Mouse (Mus musculus): ENCODE data around the gene Siae. TPM values are rescaled to one million over a fixed set of nuclear protein-coding genes. Genes with fewer than 3 reads are reported as not detected.
A peak's percentile ranks its signal among the peaks of the same experiment; 100 is the strongest.

Siae gene
- polyA plus RNA-seq, 1 experiment from 2014 or later: 11.5 TPM

GRCm38 (mm10) chr9:37528225-37528970 lies 27.1 kb upstream of the Siae start:
- Histone ChIP-seq H3K4me3 (peak overlapping the region; percentile 4; the same call in 1 of the 2 replicates), H3K36me3 (replicated peaks) (no peaks in the 10 kb centered on the region; the same call in none of the 2 replicates), H3K9ac (no peak overlapping the region), H3K4me1 (peaks cover 23% of the 10 kb centered on the region), H3K27me3 (replicated peaks) (peaks cover 47% of the 10 kb centered on the region), H3K27ac (no peak overlapping the region), H3K4me2 (no peak overlapping the region), H3K9me3 (no peaks in the 10 kb centered on the region)
- 22% methylated on average over 9 of the region's 9 CpGs for WGBS
- no peak for ATAC-seq (replicated peaks)

GRCm38 (mm10) chr9:37530031-37530887 lies 25.2 kb upstream of the Siae start:
- Histone ChIP-seq H3K27me3 (replicated peaks) (peaks cover 47% of the 10 kb centered on the region), H3K27ac (no peak overlapping the region), H3K4me1 (peaks cover 23% of the 10 kb centered on the region), H3K36me3 (replicated peaks) (no peaks in the 10 kb centered on the region), H3K4me2 (peak overlapping the region; percentile 57), H3K4me3 (peak overlapping the region; percentile 34), H3K9ac (peak overlapping the region; percentile 32), H3K9me3 (no peaks in the 10 kb centered on the region)
- peak; percentile 46 for ATAC-seq (replicated peaks)
- WGBS: 2% methylated on average over 32 of the region's 32 CpGs

- no peaks in the 10 kb centered on the region for H3K9me3 ChIP-seq
Observed at GRCm38 (mm10) chr9:37530888-37531705, 24.4 kb upstream of the Siae start.

GRCm38 (mm10) chr9:37536851-37537250 lies 18.6 kb upstream of the Siae start:
- Histone ChIP-seq H3K4me3 (no peak overlapping the region), H3K27me3 (replicated peaks) (peaks cover 11% of the 10 kb centered on the region; the same call in 1 of the 2 replicates), H3K27ac (no peak overlapping the region), H3K9me3 (no peaks in the 10 kb centered on the region), H3K36me3 (replicated peaks) (no peaks in the 10 kb centered on the region), H3K4me2 (no peak overlapping the region), H3K9ac (no peak overlapping the region), H3K4me1 (no peaks in the 10 kb centered on the region)
- WGBS: 84% methylated on average over 4 of the region's 4 CpGs
- no peak for ATAC-seq (replicated peaks)

More at GRCm38 (mm10) chr9:37530888-37531705, 24.4 kb upstream of the Siae start:
- peak; percentile 59; the same call in 1 of the 2 replicates for ATAC-seq (replicated peaks)
- Histone ChIP-seq H3K4me2 (peak overlapping the region; percentile 57), H3K9ac (peak overlapping the region; percentile 17), H3K4me3 (peak overlapping the region; percentile 34), H3K27me3 (replicated peaks) (peaks cover 46% of the 10 kb centered on the region), H3K4me1 (peaks cover 23% of the 10 kb centered on the region), H3K36me3 (replicated peaks) (no peaks in the 10 kb centered on the region), H3K27ac (no peak overlapping the region)
- WGBS: 2% methylated on average over 31 of the region's 31 CpGs

GRCm38 (mm10) chr9:37537658-37538250 lies 17.7 kb upstream of the Siae start:
- Histone ChIP-seq H3K36me3 (replicated peaks) (no peaks in the 10 kb centered on the region), H3K4me2 (no peak overlapping the region), H3K9me3 (no peaks in the 10 kb centered on the region), H3K27me3 (replicated peaks) (peaks cover 8% of the 10 kb centered on the region; the same call in 1 of the 2 replicates), H3K9ac (no peak overlapping the region), H3K4me3 (no peak overlapping the region), H3K27ac (no peak overlapping the region), H3K4me1 (no peaks in the 10 kb centered on the region)
- 82% methylated on average over 5 of the region's 5 CpGs for WGBS
- 0 out of 2 replicates have a peak, but pooled peaks have one; percentile 20 for ATAC-seq (replicated peaks)

GRCm38 (mm10) chr9:37539170-37540025 lies 16.1 kb upstream of the Siae start, which contains the start of gene Vsig2:
Gene Vsig2, plus strand, starts transcription at chr9:37539255.
- peaks cover 2% of the 10 kb centered on the region; the same call in 1 of the 2 replicates for H3K4me1 ChIP-seq
- H3K9me3 ChIP-seq: no peaks in the 10 kb centered on the region
- H3K36me3 ChIP-seq (replicated peaks): no peaks in the 10 kb centered on the region
- no peak within 1 kb of the TSS for H3K27ac ChIP-seq
- no peak within 1 kb of the TSS for H3K9ac ChIP-seq
- peaks cover 8% of the 10 kb centered on the region; the same call in 1 of the 2 replicates for H3K27me3 ChIP-seq (replicated peaks)
- H3K4me3 ChIP-seq: no peak within 1 kb of the TSS
- ATAC-seq (replicated peaks): no peak
- 49% methylated on average over 23 of the region's 23 CpGs for WGBS
- H3K4me2 ChIP-seq: no peak within 1 kb of the TSS

GRCm38 (mm10) chr9:37540226-37540625 lies 15.3 kb upstream of the Siae start:
- Histone ChIP-seq H3K27ac (no peak overlapping the region), H3K9me3 (no peaks in the 10 kb centered on the region), H3K27me3 (replicated peaks) (peaks cover 11% of the 10 kb centered on the region), H3K4me1 (peaks cover 9% of the 10 kb centered on the region), H3K36me3 (replicated peaks) (no peaks in the 10 kb centered on the region), H3K9ac (no peak overlapping the region), H3K4me3 (no peak overlapping the region), H3K4me2 (no peak overlapping the region)
- ATAC-seq (replicated peaks): no peak
- WGBS: 94% methylated on average over 4 of the region's 4 CpGs

- Histone ChIP-seq H3K27me3 (replicated peaks) (peaks cover 18% of the 10 kb centered on the region), H3K9ac (no peak overlapping the region), H3K27ac (no peak overlapping the region)
Observed at GRCm38 (mm10) chr9:37540701-37541575, 14.6 kb upstream of the Siae start.

GRCm38 (mm10) chr9:37541851-37542642 lies 13.5 kb upstream of the Siae start:
- Histone ChIP-seq H3K9me3 (no peaks in the 10 kb centered on the region), H3K4me3 (no peak overlapping the region), H3K27ac (no peak overlapping the region), H3K4me2 (no peak overlapping the region), H3K36me3 (replicated peaks) (no peaks in the 10 kb centered on the region), H3K9ac (no peak overlapping the region), H3K4me1 (peaks cover 19% of the 10 kb centered on the region), H3K27me3 (replicated peaks) (peaks cover 25% of the 10 kb centered on the region)
- WGBS: 73% methylated on average over 7 of the region's 7 CpGs
- no peak for ATAC-seq (replicated peaks)

More at GRCm38 (mm10) chr9:37540701-37541575, 14.6 kb upstream of the Siae start:
- no peaks in the 10 kb centered on the region for H3K9me3 ChIP-seq
- no peak for ATAC-seq (replicated peaks)
- no peaks in the 10 kb centered on the region for H3K36me3 ChIP-seq (replicated peaks)
- H3K4me1 ChIP-seq: peaks cover 16% of the 10 kb centered on the region
- no peak overlapping the region for H3K4me2 ChIP-seq
- no peak overlapping the region for H3K4me3 ChIP-seq
- 81% methylated on average over 6 of the region's 6 CpGs for WGBS
